18 mouse cellular contexts compared by ENCODE assay signal in the genomic region with DNA sequence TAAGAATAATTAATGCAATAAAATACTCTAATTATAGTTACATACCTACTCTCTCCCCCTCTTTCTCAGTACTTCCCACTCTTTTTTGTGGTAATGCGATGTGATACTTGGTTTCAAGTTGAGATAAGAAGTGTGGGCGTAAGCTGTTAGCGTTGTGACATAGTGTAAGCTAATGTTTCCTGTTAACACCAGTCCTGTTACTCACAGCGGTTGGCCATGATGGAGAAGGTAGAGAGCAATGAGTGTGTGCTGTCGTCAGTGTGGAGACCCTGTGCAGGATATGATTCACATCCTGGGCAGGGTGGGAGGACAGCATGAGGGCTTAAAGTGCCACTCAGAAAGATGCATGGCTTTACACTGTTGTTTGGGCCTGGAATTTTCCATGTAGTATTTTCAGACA.
DNase-seq lines count a peak whose midpoint lies in the region; ATAC-seq and TF ChIP-seq lines count a peak whose summit lies in the region.
"Had no signal": no experiment of that assay in that cellular context is flagged by ENCODE, and none has a peak within 500 bp of the region (broad histone marks: within the 10 kb centered on the region; RNA-seq: fewer than 3 reads in every experiment).

No protein-coding gene starts in this region.

- H3K27me3 ChIP-seq in kidney, postnatal 0 days (ENCODE audit: insufficient read depth, low read length): no peaks in the 10 kb centered on the region
- H3K27me3 ChIP-seq: forebrain, embryonic 13.5 days; intestine, embryonic 15.5 days; stomach, embryonic 15.5 days had no signal

- no peak overlapping the region for H3K4me2 ChIP-seq in kidney, postnatal 0 days (ENCODE audit: low read length)
- H3K4me2 ChIP-seq: forebrain, embryonic 13.5 days; intestine, embryonic 15.5 days; lung, embryonic 14.5 days; stomach, embryonic 15.5 days had no signal

- no peaks in the 10 kb centered on the region for H3K9me3 ChIP-seq in kidney, postnatal 0 days (replicated peaks; ENCODE audit: low read length)
- H3K9me3 ChIP-seq: forebrain, embryonic 13.5 days; heart, embryonic 10.5 days; intestine, embryonic 15.5 days; stomach, embryonic 15.5 days had no signal

- ATAC-seq in kidney, postnatal 0 days (replicated peaks; ENCODE audit: low FRiP score, low read depth): no peak; the same call in 1 of the 2 replicates
- ATAC-seq in common myeloid progenitor, adult 5-6 weeks (replicated peaks; ENCODE audit: low read depth, poor library complexity, severe bottlenecking): peak; percentile 71
- peak; percentile 79 for ATAC-seq in megakaryocyte progenitor cell, adult 5-6 weeks (replicated peaks; ENCODE audit: poor library complexity)
- ATAC-seq: forebrain, embryonic 13.5 days; intestine, embryonic 15.5 days had no signal

- no peaks in the 10 kb centered on the region for H3K36me3 ChIP-seq in kidney, postnatal 0 days (ENCODE audit: insufficient read depth, low read length)
- H3K36me3 ChIP-seq: heart, embryonic 10.5 days; intestine, embryonic 15.5 days; stomach, embryonic 15.5 days had no signal

- 40% methylated on average over 5 of the region's 5 CpGs for WGBS in kidney, postnatal 0 days

- H3K9ac ChIP-seq in kidney, postnatal 0 days (ENCODE audit: low read depth, low read length): no peak overlapping the region
- H3K9ac ChIP-seq: forebrain, embryonic 13.5 days; intestine, embryonic 15.5 days; lung, embryonic 14.5 days; stomach, embryonic 15.5 days had no signal

- H3K4me1 ChIP-seq in kidney, postnatal 0 days (replicated peaks; ENCODE audit: insufficient read depth, low read length): no peaks in the 10 kb centered on the region
- H3K4me1 ChIP-seq: forebrain, embryonic 13.5 days; heart, embryonic 10.5 days; intestine, embryonic 15.5 days; stomach, embryonic 15.5 days had no signal

- H3K27ac ChIP-seq in kidney, postnatal 0 days: no peak overlapping the region
- H3K27ac ChIP-seq: forebrain, embryonic 13.5 days; gastrocnemius, adult 2 months; heart, embryonic 10.5 days; intestine, embryonic 15.5 days; stomach, embryonic 15.5 days had no signal

- peak; percentile 57 for DNase-seq in kidney, postnatal 0 days (ENCODE audit: low spot score)
- DNase-seq in kidney, adult 9 months: no peak
- DNase-seq in CD4-positive helper T cell, adult 2 months (ENCODE audit: low read depth, low spot score): peak; percentile 89
- no peak for DNase-seq in gastrocnemius, postnatal 4 days (ENCODE audit: low spot score in 2 of 2)
- DNase-seq in layer of hippocampus, postnatal 14 days (ENCODE audit: low spot score in 2 of 2): no peak
- DNase-seq in heart, adult 8-10 months (ENCODE audit: low spot score): no peak
- DNase-seq: adrenal gland, postnatal 10 days; cerebellum, adult 9-11 months; gastrocnemius, adult 2 months; heart, postnatal 36 days; lung, embryonic 14.5 days; thymus, postnatal 14 days had no signal

- no peak overlapping the region for H3K4me3 ChIP-seq in kidney, postnatal 0 days (replicated peaks; ENCODE audit: low read depth, low read length)
- H3K4me3 ChIP-seq: forebrain, embryonic 13.5 days; gastrocnemius, adult 2 months; heart, embryonic 10.5 days; intestine, embryonic 15.5 days; stomach, embryonic 15.5 days had no signal

- TF ChIP-seq CTCF in kidney, postnatal 0 days (IDR thresholded peaks at IDR 0.05; ENCODE audit: low read depth): no peak

Comparison
In these comparisons a context has a peak if more than half of its experiments do, and no peak if none do; other contexts are left out.
1. DNase-seq: peak in kidney, postnatal 0 days (single experiment) and CD4-positive helper T cell, adult 2 months (single experiment); none in kidney, adult 9 months (single experiment), gastrocnemius, postnatal 4 days (0 of 2), layer of hippocampus, postnatal 14 days (0 of 2) and heart, adult 8-10 months (single experiment).